Mouse (Mus musculus) stomach, embryonic 16.5 days (tissue): ENCODE data around the gene St7. TPM values are rescaled to one million over a fixed set of nuclear protein-coding genes. Genes with fewer than 3 reads are reported as not detected.

Experiments used
- ATAC-seq: fragments of 200-750 bp; cut with Nextera tagmentation; 2 replicates; pipeline ENCODE4 v1.8.0; 2017; ENCODE audit warnings: moderate number of reproducible peaks, moderate TSS enrichment; ENCODE audit not compliant: insufficient read depth, low FRiP score
- H3K27ac ChIP-seq: fragments of 300-500 bp; sonication (generic); 2 replicates; pipeline ENCODE4 v1.5.1; 2014; ENCODE audit warnings: low read length
- H3K27me3 ChIP-seq: fragments of 300-500 bp; sonication (generic); 2 replicates; pipeline ENCODE4 v1.6.1; 2014; ENCODE audit warnings: low read length, control low read depth, mixed read lengths; ENCODE audit not compliant: control insufficient read depth, insufficient read depth
- H3K36me3 ChIP-seq: fragments of 300-500 bp; sonication (generic); 2 replicates; pipeline ENCODE4 v1.6.1; 2014; ENCODE audit warnings: low read length; ENCODE audit not compliant: control insufficient read depth, insufficient read depth
- H3K4me1 ChIP-seq: fragments of 300-500 bp; sonication (generic); 2 replicates; pipeline ENCODE4 v1.6.1; 2014; ENCODE audit warnings: low read length, control low read depth, mixed read lengths; ENCODE audit not compliant: control insufficient read depth, insufficient read depth
- H3K4me2 ChIP-seq: fragments of 300-500 bp; sonication (generic); 2 replicates; pipeline ENCODE4 v1.6.1; 2014; ENCODE audit warnings: low read depth, low read length, mixed read lengths
- H3K4me3 ChIP-seq: fragments of 300-500 bp; sonication (generic); replicated peaks from 2 replicates; pipeline ENCODE4 v1.5.1; 2014; ENCODE audit warnings: mild to moderate bottlenecking, low read length
- H3K9ac ChIP-seq: fragments of 300-500 bp; sonication (generic); 2 replicates; pipeline ENCODE4 v1.6.1; 2014; ENCODE audit warnings: low read length
- H3K9me3 ChIP-seq: fragments of 300-500 bp; sonication (generic); replicated peaks from 2 replicates; pipeline ENCODE4 v1.6.1; 2016; ENCODE audit warnings: low read length, control low read depth; ENCODE audit not compliant: control insufficient read depth
- WGBS: fragments of 180-500 bp; shearing (Covaris S2); extraction: QIAGEN DNeasy Blood & Tissue Kit; methylation state at CpG from one replicate; pipeline ENCODE4 v1.1.7; 2014; 5-methylcytosine and 5-hydroxymethylcytosine counted together
- polyA plus RNA-seq: library from polyadenylated mRNA; unstranded; fragments of >200 nt; fragmentation: Nextera tagmentation; extraction: Ambion mirVana; gene quantifications from 2 replicates; pipeline ENCODE4 v1.2.1, GENCODE M21; 2015

Gene St7
- polyA plus RNA-seq, 1 experiment from 2014 or later, result 21.5 TPM

- H3K27me3 ChIP-seq, result no peaks in the 10 kb centered on the region
- no peak overlapping the region for H3K9ac ChIP-seq
- no peaks in the 10 kb centered on the region for H3K36me3 ChIP-seq
- no peak overlapping the region for H3K4me3 ChIP-seq
- no peak overlapping the region for H3K27ac ChIP-seq
- ATAC-seq, result no peak
- H3K9me3 ChIP-seq, result 0 out of 2 replicates have a peak, but pooled peaks cover 3% of the 10 kb centered on the region
- no peak overlapping the region for H3K4me2 ChIP-seq
- WGBS, result 72% methylated on average over 5 of the region's 5 CpGs
- no peaks in the 10 kb centered on the region; the same call in 1 of the 2 replicates for H3K4me1 ChIP-seq
These were observed 91.8 kb downstream of the St7 start for GRCm38 (mm10) chr6:17784523-17784922.

GRCm38 (mm10) chr6:17785248-17785647 lies 92.5 kb downstream of the St7 start:
- H3K9ac ChIP-seq, result no peak overlapping the region
- H3K9me3 ChIP-seq, result 0 out of 2 replicates have a peak, but pooled peaks cover 3% of the 10 kb centered on the region
- no peaks in the 10 kb centered on the region for H3K27me3 ChIP-seq
- no peaks in the 10 kb centered on the region; the same call in 1 of the 2 replicates for H3K4me1 ChIP-seq
- 64% methylated on average over 2 of the region's 2 CpGs for WGBS
- no peak overlapping the region for H3K4me2 ChIP-seq
- no peak overlapping the region for H3K4me3 ChIP-seq
- no peak overlapping the region for H3K27ac ChIP-seq
- no peak for ATAC-seq
- H3K36me3 ChIP-seq, result no peaks in the 10 kb centered on the region

DNA sequence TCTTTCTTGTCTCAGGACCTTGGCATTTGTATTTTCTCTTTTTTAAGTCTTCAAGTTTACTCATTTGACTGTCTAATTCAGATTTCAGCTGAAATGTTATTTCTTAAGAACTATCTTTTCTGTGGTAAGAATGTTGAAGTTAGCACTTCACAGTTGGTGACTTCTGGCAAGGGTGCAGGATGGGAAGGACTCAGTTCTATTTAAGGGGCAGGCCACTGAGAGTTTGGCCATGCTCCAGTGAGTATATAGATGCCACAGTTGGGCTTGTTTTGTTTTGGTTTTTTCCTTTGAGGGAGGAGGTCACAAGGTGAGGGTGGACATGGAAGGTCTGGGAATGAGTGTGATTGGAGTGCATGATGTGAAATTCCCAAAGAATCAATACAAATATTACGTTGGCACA lies 95.1 kb downstream of the St7 start:
- H3K27me3 ChIP-seq, result no peaks in the 10 kb centered on the region
- H3K9me3 ChIP-seq, result 0 out of 2 replicates have a peak, but pooled peaks cover 3% of the 10 kb centered on the region
- no peak overlapping the region for H3K4me3 ChIP-seq
- no peaks in the 10 kb centered on the region; the same call in 1 of the 2 replicates for H3K4me1 ChIP-seq
- no peak for ATAC-seq
- no peak overlapping the region for H3K9ac ChIP-seq
- H3K4me2 ChIP-seq, result no peak overlapping the region
- WGBS, result 91% methylated on average over 1 of the region's 1 CpGs
- no peak overlapping the region for H3K27ac ChIP-seq
- no peaks in the 10 kb centered on the region for H3K36me3 ChIP-seq

- Histone ChIP-seq H3K9ac (no peak overlapping the region), H3K4me2 (no peak overlapping the region), H3K9me3 (0 out of 2 replicates have a peak, but pooled peaks cover 3% of the 10 kb centered on the region), H3K27ac (no peak overlapping the region), H3K36me3 (no peaks in the 10 kb centered on the region), H3K4me3 (no peak overlapping the region), H3K4me1 (no peaks in the 10 kb centered on the region; the same call in 1 of the 2 replicates), H3K27me3 (no peaks in the 10 kb centered on the region)
- ATAC-seq, result no peak
- WGBS, result 69% methylated on average over 1 of the region's 1 CpGs
These were observed 97.5 kb downstream of the St7 start for GRCm38 (mm10) chr6:17790251-17790650.

- no peak overlapping the region for H3K4me2 ChIP-seq
- H3K4me3 ChIP-seq, result no peak overlapping the region
- H3K4me1 ChIP-seq, result no peaks in the 10 kb centered on the region
- no peak for ATAC-seq
- H3K9me3 ChIP-seq, result no peaks in the 10 kb centered on the region
- no peak overlapping the region for H3K27ac ChIP-seq
- H3K27me3 ChIP-seq, result no peaks in the 10 kb centered on the region
- H3K36me3 ChIP-seq, result no peaks in the 10 kb centered on the region
- H3K9ac ChIP-seq, result no peak overlapping the region
- WGBS, result 91% methylated on average over 3 of the region's 3 CpGs
These were observed 100.7 kb downstream of the St7 start for GRCm38 (mm10) chr6:17793471-17793870.

- no peak for ATAC-seq
- Histone ChIP-seq H3K27ac (no peak overlapping the region), H3K4me3 (no peak overlapping the region), H3K9me3 (no peaks in the 10 kb centered on the region), H3K27me3 (no peaks in the 10 kb centered on the region), H3K4me2 (no peak overlapping the region), H3K4me1 (no peaks in the 10 kb centered on the region), H3K9ac (no peak overlapping the region), H3K36me3 (no peaks in the 10 kb centered on the region)
- 87% methylated on average over 5 of the region's 5 CpGs for WGBS
These were observed 104.6 kb downstream of the St7 start for GRCm38 (mm10) chr6:17797271-17797713.

- no peaks in the 10 kb centered on the region for H3K27me3 ChIP-seq
- H3K36me3 ChIP-seq, result no peaks in the 10 kb centered on the region
- H3K27ac ChIP-seq, result no peak overlapping the region
- no peak overlapping the region for H3K9ac ChIP-seq
- no peak for ATAC-seq
- no peak overlapping the region for H3K4me3 ChIP-seq
- H3K4me1 ChIP-seq, result no peaks in the 10 kb centered on the region
- 83% methylated on average over 5 of the region's 5 CpGs for WGBS
- H3K4me2 ChIP-seq, result no peak overlapping the region
- no peaks in the 10 kb centered on the region for H3K9me3 ChIP-seq
These were observed 108.0 kb downstream of the St7 start for GRCm38 (mm10) chr6:17800694-17801093.

DNA sequence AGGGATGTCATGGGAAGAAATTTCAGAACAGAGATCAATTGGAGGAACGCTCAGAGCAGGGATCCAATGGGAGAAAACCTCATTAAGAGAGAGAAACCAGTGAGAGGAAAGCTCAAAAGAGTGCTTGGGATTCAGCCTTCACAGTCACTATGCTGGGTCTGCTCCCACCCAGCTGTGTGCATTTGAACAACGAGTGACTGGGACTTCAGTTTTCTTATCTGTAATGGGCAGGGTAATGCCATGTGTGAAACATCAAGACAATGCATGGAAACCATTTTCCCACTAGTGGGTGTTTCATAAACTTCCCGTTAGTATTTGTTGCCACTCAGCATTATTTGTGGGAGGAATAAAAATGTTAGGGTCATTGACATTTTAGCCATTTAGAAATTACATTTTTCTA lies 111.7 kb downstream of the St7 start:
- no peak for ATAC-seq
- WGBS, result 62% methylated on average over 3 of the region's 3 CpGs
- H3K4me2 ChIP-seq, result no peak overlapping the region
- H3K9me3 ChIP-seq, result no peaks in the 10 kb centered on the region
- no peak overlapping the region for H3K9ac ChIP-seq
- no peak overlapping the region for H3K4me3 ChIP-seq
- no peaks in the 10 kb centered on the region for H3K4me1 ChIP-seq
- no peaks in the 10 kb centered on the region for H3K27me3 ChIP-seq
- no peak overlapping the region for H3K27ac ChIP-seq
- no peaks in the 10 kb centered on the region for H3K36me3 ChIP-seq

GRCm38 (mm10) chr6:17806569-17806968 lies 113.8 kb downstream of the St7 start:
- Histone ChIP-seq H3K9me3 (no peaks in the 10 kb centered on the region), H3K27me3 (no peaks in the 10 kb centered on the region), H3K9ac (no peak overlapping the region), H3K4me3 (no peak overlapping the region), H3K36me3 (no peaks in the 10 kb centered on the region), H3K27ac (no peak overlapping the region), H3K4me1 (no peaks in the 10 kb centered on the region), H3K4me2 (no peak overlapping the region)
- no peak for ATAC-seq
- 18% methylated on average over 4 of the region's 4 CpGs for WGBS
